Mouse (Mus musculus) bone marrow, adult 2 months (tissue): ENCODE results near the gene Ncln.

Source experiments
- CTCF ChIP-seq: fragments of 200-500 bp; IDR thresholded peaks from 2 replicates; pipeline ENCODE4 v1.5.1; 2011; ENCODE audit warnings: low read length, control low read depth; ENCODE audit not compliant: control insufficient read depth, insufficient read depth
- POLR2A ChIP-seq: fragments of 200-500 bp; IDR thresholded peaks from 2 replicates; pipeline ENCODE4 v1.6.1; 2011; ENCODE audit warnings: low read depth, mild to moderate bottlenecking, control low read depth, low read length, borderline replicate concordance; ENCODE audit not compliant: control insufficient read depth

- TF ChIP-seq CTCF (no peak), POLR2A (no peak)
Measured at GRCm38 (mm10) chr10:81466066-81466465, 30.1 kb downstream of the Ncln start.
